Mouse (Mus musculus): Measurements from ENCODE around the gene Ppp1r3e. TPM values are rescaled to one million over a fixed set of nuclear protein-coding genes. Genes with fewer than 3 reads are reported as not detected.

Ppp1r3e gene
- polyA plus RNA-seq, 1 experiment from 2014 or later, result 3.8 TPM

GRCm38 (mm10) chr14:54870861-54871260, 6.5 kb downstream of the Ppp1r3e start, which contains the start of gene Homez:
Homez (minus strand) TSS chr14:54870961.
- Histone ChIP-seq H3K36me3 (ENCODE audit: control insufficient read depth, insufficient read depth) (no peaks in the 10 kb centered on the region), H3K4me2 (replicated peaks; ENCODE audit: low read depth) (no peak within 1 kb of the TSS), H3K9me3 (ENCODE audit: control insufficient read depth) (no peaks in the 10 kb centered on the region), H3K27ac (ENCODE audit: low read depth, low read length) (no peak within 1 kb of the TSS), H3K4me1 (replicated peaks; ENCODE audit: control insufficient read depth, insufficient read depth, low read length) (0 out of 2 replicates have a peak, but pooled peaks cover 4% of the 10 kb centered on the region), H3K4me3 (ENCODE audit: low read depth, low read length) (no peak within 1 kb of the TSS), H3K27me3 (replicated peaks; ENCODE audit: control insufficient read depth, insufficient read depth, low read length) (no peaks in the 10 kb centered on the region), H3K9ac (ENCODE audit: low read depth, low read length) (no peak within 1 kb of the TSS)
- whole genome bisulfite sequencing, result 82% methylated on average over 5 of the region's 5 CpGs
- no peak for TF ChIP-seq CTCF (IDR thresholded peaks at IDR 0.05; ENCODE audit: low read depth)
- no peak for ATAC-seq

DNA sequence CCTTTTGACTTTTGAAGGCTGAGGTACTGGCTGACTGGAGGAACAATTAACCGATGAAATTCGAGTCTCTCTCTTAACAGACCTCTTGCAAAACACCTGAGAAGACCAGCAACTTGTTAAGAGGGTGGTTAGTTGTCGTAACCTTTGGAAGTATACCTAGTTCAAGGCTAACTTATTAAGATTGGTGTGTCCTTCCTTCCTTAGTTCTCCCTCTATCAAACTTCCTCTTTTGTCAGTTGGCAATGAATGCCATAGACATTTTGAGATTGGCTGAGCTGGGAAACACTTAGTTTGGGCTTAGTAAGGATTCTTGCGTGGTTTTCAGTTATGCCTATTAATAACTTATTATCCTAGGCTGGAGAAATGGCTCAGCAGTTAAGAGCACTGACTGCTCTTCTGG, 9.3 kb downstream of the Ppp1r3e start:
- Histone ChIP-seq H3K4me2 (replicated peaks; ENCODE audit: low read depth) (no peak overlapping the region), H3K4me3 (ENCODE audit: low read depth, low read length) (no peak overlapping the region), H3K9me3 (ENCODE audit: control insufficient read depth) (no peaks in the 10 kb centered on the region), H3K4me1 (replicated peaks; ENCODE audit: control insufficient read depth, insufficient read depth, low read length) (0 out of 2 replicates have a peak, but pooled peaks cover 4% of the 10 kb centered on the region), H3K9ac (ENCODE audit: low read depth, low read length) (no peak overlapping the region), H3K36me3 (ENCODE audit: control insufficient read depth, insufficient read depth) (no peaks in the 10 kb centered on the region), H3K27ac (ENCODE audit: low read depth, low read length) (no peak overlapping the region), H3K27me3 (replicated peaks; ENCODE audit: control insufficient read depth, insufficient read depth, low read length) (no peaks in the 10 kb centered on the region)
- 86% methylated on average over 4 of the region's 4 CpGs for WGBS
- ATAC-seq, result no peak
- TF ChIP-seq CTCF (IDR thresholded peaks at IDR 0.05; ENCODE audit: low read depth), result no peak

- no peak overlapping the region for H3K4me3 ChIP-seq (ENCODE audit: low read depth, low read length)
- no peak overlapping the region for H3K27ac ChIP-seq (ENCODE audit: low read depth, low read length)
- no peak overlapping the region for H3K4me2 ChIP-seq (replicated peaks; ENCODE audit: low read depth)
- H3K4me1 ChIP-seq (replicated peaks; ENCODE audit: control insufficient read depth, insufficient read depth, low read length), result no peaks in the 10 kb centered on the region
- H3K36me3 ChIP-seq (ENCODE audit: control insufficient read depth, insufficient read depth), result no peaks in the 10 kb centered on the region
- WGBS, result 60% methylated on average over 5 of the region's 5 CpGs
- no peak overlapping the region for H3K9ac ChIP-seq (ENCODE audit: low read depth, low read length)
- no peaks in the 10 kb centered on the region for H3K27me3 ChIP-seq (replicated peaks; ENCODE audit: control insufficient read depth, insufficient read depth, low read length)
- ATAC-seq, result no peak
- H3K9me3 ChIP-seq (ENCODE audit: control insufficient read depth), result no peaks in the 10 kb centered on the region
- TF ChIP-seq CTCF (IDR thresholded peaks at IDR 0.05; ENCODE audit: low read depth), result peak; percentile 64
Observed at GRCm38 (mm10) chr14:54866936-54867335, 10.4 kb downstream of the Ppp1r3e start.

DNA sequence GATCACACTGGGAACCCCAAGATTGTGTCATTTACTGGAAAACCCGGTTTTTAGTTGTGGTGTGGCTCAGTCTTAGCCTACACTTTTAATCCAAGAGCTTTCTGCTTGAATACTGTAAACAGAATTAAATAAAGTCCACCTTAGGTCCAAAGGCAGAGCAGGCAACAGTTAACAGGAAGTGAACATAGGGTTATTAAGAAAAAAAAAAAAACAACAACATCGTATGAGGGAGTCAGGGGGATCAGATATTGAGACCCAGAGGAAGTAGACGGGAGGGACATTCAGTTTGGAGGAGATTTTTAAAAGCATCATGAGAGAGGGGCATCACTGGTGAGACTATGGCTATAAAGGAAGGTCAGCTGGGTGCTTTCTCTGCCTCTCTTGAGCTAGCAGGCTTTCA, 11.1 kb downstream of the Ppp1r3e start:
- Histone ChIP-seq H3K27ac (ENCODE audit: low read depth, low read length) (no peak overlapping the region), H3K4me1 (replicated peaks; ENCODE audit: control insufficient read depth, insufficient read depth, low read length) (no peaks in the 10 kb centered on the region), H3K9ac (ENCODE audit: low read depth, low read length) (no peak overlapping the region), H3K9me3 (ENCODE audit: control insufficient read depth) (no peaks in the 10 kb centered on the region), H3K4me2 (replicated peaks; ENCODE audit: low read depth) (no peak overlapping the region), H3K36me3 (ENCODE audit: control insufficient read depth, insufficient read depth) (no peaks in the 10 kb centered on the region), H3K4me3 (ENCODE audit: low read depth, low read length) (no peak overlapping the region), H3K27me3 (replicated peaks; ENCODE audit: control insufficient read depth, insufficient read depth, low read length) (no peaks in the 10 kb centered on the region)
- WGBS, result 50% methylated on average over 3 of the region's 3 CpGs
- ATAC-seq, result no peak
- TF ChIP-seq CTCF (IDR thresholded peaks at IDR 0.05; ENCODE audit: low read depth), result no peak

GRCm38 (mm10) chr14:54865626-54866025, 11.7 kb downstream of the Ppp1r3e start:
- Histone ChIP-seq H3K27ac (ENCODE audit: low read depth, low read length) (no peak overlapping the region), H3K4me1 (replicated peaks; ENCODE audit: control insufficient read depth, insufficient read depth, low read length) (no peaks in the 10 kb centered on the region), H3K9me3 (ENCODE audit: control insufficient read depth) (no peaks in the 10 kb centered on the region), H3K36me3 (ENCODE audit: control insufficient read depth, insufficient read depth) (no peaks in the 10 kb centered on the region), H3K27me3 (replicated peaks; ENCODE audit: control insufficient read depth, insufficient read depth, low read length) (no peaks in the 10 kb centered on the region), H3K9ac (ENCODE audit: low read depth, low read length) (no peak overlapping the region), H3K4me3 (ENCODE audit: low read depth, low read length) (no peak overlapping the region), H3K4me2 (replicated peaks; ENCODE audit: low read depth) (no peak overlapping the region)
- no peak for ATAC-seq
- TF ChIP-seq CTCF (IDR thresholded peaks at IDR 0.05; ENCODE audit: low read depth), result no peak
- whole genome bisulfite sequencing, result 74% methylated on average over 5 of the region's 5 CpGs

GRCm38 (mm10) chr14:54864313-54865036, 12.9 kb downstream of the Ppp1r3e start:
- no peaks in the 10 kb centered on the region for H3K36me3 ChIP-seq (ENCODE audit: control insufficient read depth, insufficient read depth)
- 10% methylated on average over 21 of the region's 21 CpGs for WGBS
- H3K27me3 ChIP-seq (replicated peaks; ENCODE audit: control insufficient read depth, insufficient read depth, low read length), result no peaks in the 10 kb centered on the region
- H3K4me1 ChIP-seq (replicated peaks; ENCODE audit: control insufficient read depth, insufficient read depth, low read length), result no peaks in the 10 kb centered on the region
- ATAC-seq, result peak; percentile 41
- TF ChIP-seq CTCF (IDR thresholded peaks at IDR 0.05; ENCODE audit: low read depth), result no peak
- peak overlapping the region; percentile 87 for H3K4me2 ChIP-seq (replicated peaks; ENCODE audit: low read depth)
- peak overlapping the region; percentile 99 for H3K4me3 ChIP-seq (ENCODE audit: low read depth, low read length)
- H3K9ac ChIP-seq (ENCODE audit: low read depth, low read length), result peak overlapping the region; percentile 93; the same call in 1 of the 2 replicates
- H3K27ac ChIP-seq (ENCODE audit: low read depth, low read length), result peak overlapping the region; percentile 88; the same call in 1 of the 2 replicates
- no peaks in the 10 kb centered on the region for H3K9me3 ChIP-seq (ENCODE audit: control insufficient read depth)
